Mouse (Mus musculus): ENCODE measurements at regions not wholly inside any gene's neighbourhood (a gene's known extent, or its start where the extent isn't known, plus 50 kb on each side); places are given as distances from the start of the nearest gene placed in this dataset.
A peak's percentile ranks its signal among the peaks of the same experiment; 100 is the strongest.

DNA sequence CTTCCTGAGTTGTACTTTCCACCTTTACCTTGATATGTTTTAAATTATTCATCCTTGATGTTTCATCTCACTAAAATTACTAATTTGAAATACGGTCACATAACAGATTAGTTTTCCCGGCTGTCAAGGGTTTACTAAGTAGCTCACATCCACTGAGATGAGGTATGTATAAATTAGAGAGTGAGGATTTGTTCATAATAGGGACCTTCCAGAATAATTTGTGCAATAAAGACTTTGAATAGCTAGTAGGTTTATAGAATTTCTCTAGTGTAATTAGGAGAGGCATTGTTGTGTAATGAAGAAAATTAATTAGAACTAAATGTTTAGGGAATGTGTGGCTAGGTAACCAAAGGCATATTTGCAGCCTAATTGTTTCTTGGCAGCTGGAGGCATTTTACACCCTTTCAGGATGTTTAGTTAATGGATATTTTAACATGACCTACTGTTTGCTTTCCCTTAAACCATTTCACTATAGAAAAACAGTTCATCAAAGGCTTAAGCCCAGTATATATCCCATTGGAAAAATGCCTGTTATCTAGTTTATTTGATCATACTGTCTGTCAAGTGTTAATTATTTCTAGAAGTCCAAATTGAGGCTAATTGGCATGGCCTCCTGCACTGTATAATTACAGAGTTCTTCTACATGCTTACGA is 70.8 kb downstream of the Mat2b start:
- no peak for DNase-seq (ENCODE audit: low read depth, low spot score)

DNA sequence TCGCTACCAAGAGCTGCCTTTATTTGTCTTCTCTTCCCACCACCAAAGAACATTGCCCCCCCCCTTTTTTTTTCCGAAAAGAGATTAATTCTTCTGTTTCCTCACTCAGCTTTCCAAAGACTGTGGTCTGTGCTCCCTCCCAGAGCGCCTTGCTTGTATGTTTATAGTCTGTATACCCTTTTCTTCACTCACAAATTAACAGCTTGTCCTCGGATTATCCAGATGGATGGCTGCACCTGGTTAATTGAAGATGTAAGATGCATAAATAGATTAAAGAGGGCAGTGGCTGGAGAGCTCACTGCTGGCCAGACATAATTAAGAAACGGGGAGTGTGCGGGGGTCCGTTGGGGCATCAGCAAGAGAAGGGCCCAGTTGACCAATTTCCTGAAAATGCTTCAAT is 75.0 kb downstream of the Mat2b start:
- no peak for DNase-seq (ENCODE audit: low read depth, low spot score)

DNA sequence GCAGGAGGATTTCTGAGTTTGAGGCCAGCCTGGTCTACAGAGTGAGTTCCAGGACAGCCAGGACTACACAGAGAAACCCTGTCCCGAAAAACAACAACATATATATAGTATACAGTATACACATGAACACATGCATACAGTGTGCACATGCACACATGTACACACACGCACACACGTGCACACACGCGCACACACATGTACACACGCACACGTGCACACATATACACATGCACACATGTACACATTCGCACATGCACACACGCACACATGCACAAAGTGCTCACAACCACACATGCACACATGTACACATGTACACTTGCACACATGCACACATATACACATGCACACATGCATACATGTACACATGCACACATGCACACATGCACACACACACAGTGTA is 92.0 kb downstream of the Mat2b start:
- no peak for DNase-seq (ENCODE audit: low read depth, low spot score)

DNA sequence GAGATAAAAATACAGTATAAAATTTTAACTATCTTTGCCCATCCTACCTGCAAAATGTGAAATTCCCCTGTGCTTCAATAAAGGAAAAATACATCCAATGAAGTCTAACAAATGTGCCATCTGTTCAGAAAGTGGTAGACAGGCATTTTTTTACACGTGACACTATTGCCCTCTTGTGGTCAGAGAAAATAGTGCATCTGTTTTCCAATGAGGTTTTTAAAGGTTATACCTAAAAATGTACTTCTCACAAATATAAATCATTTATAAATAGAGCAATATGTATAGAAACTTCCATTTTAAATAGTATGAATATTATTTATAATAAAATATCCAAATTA is 93.5 kb downstream of the Mat2b start:
- DNase-seq (ENCODE audit: low read depth, low spot score), result peak; percentile 26

- DNase-seq (ENCODE audit: low read depth, low spot score), result no peak
These were observed 94.0 kb downstream of the Mat2b start for GRCm38 (mm10) chr11:40600773-40601571.

GRCm38 (mm10) chr11:40599956-40600772 is 94.8 kb downstream of the Mat2b start:
- DNase-seq (ENCODE audit: low read depth, low spot score), result no peak

DNA sequence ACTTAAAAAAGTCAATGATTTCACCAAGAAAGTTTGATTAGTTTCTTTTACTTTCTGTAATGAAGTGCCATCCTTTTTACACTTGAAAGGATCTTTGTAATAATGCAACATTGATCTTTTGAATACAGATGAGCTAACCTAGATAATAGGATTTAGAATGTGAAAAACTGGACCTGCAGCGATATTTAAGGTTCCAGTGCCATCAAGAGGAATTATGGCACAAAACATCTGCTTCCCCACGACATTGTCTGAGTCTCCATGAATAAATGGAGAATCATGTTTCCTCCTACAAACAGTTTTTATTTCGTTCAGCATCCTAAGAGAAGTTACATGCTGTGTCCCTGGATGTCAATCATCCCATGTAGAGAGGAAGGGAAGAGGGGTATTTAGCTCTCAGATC is 98.7 kb downstream of the Mat2b start:
- DNase-seq (ENCODE audit: low read depth, low spot score), result no peak

DNA sequence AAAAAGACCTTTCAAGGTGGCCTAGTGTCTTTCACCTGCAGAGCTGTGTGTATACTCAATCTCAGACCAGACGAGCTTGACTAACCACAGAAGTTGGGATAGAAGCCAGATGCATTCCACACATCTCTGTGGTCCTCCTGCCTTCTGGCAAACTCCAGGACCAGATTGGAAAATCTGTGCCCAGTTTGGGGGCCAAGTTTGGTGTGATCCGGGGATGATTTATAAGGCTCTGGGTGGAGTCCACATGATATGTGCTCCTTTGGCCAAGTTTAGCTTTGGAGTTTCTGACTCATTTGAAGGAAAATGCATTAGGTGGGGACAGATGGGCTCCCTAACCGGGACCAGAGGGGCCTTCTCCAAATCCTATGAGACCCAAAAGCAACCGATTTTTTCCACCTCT is 102.9 kb downstream of the Mat2b start:
- DNase-seq (ENCODE audit: low read depth, low spot score), result no peak

- DNase-seq (ENCODE audit: low read depth, low spot score), result no peak
These were observed 121.3 kb downstream of the Mat2b start for GRCm38 (mm10) chr11:40573758-40574139.

DNA sequence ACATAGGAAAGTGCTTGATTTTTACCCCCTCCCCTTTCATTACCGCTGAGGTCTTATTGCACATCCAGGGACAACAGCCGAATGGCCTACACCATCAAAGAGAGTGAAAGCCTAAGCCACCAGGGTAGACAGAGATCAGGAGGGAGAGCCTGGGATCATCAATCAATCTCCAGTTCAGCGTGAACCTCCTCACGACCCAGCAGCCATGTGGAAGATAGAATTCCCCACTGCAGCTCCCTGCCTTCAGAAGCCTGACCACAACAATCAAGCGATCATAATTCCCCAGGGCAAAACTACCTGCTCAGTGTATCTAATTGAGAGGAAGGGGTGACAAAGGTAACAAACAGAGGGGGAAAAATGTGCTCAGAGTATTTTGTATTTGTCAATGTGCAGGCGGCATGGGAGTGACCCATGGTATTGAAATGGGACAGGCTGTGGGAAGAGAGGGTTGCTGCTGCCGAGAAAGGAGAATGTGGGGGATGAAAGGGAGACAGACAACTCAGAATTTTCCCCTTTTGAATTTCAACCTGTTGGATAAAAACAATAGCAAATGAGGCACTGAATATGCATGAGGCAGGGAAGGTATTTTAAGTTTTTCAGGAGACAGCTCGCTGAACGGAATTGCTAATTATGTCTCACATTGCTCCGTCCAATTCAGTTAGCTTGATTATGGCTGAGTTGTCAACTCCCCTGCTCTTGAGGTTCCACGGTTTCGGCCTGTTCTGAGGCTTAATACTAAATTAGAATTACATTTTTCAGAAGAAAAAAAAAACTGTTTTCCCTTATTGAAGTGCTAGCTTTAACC is 121.8 kb downstream of the Mat2b start:
- DNase-seq (ENCODE audit: low read depth, low spot score), result no peak

GRCm38 (mm10) chr11:40562866-40563265 is 132.1 kb downstream of the Mat2b start:
- no peak for DNase-seq (ENCODE audit: low read depth, low spot score)

- no peak for DNase-seq (ENCODE audit: low read depth, low spot score)
These were observed 133.0 kb downstream of the Mat2b start for GRCm38 (mm10) chr11:40561983-40562382.

DNA sequence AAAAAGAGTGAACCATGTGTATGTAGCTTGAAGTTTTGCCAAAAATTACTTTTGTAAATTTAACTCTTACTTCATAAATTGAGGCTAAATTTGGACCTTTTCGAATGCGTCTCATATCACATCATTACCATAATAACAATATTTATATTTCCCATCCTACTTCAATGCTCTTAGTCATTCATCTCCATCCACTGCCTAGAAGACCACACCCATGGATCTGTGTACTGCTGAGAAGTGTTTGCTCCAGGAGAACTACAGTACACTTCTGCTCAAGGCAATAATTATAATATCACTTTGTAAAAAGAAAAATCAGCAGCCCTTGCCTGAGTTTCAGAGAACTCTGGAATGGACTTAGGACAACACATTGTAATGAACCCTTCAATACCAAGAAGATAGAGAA is 133.6 kb downstream of the Mat2b start:
- DNase-seq (ENCODE audit: low read depth, low spot score), result no peak

DNA sequence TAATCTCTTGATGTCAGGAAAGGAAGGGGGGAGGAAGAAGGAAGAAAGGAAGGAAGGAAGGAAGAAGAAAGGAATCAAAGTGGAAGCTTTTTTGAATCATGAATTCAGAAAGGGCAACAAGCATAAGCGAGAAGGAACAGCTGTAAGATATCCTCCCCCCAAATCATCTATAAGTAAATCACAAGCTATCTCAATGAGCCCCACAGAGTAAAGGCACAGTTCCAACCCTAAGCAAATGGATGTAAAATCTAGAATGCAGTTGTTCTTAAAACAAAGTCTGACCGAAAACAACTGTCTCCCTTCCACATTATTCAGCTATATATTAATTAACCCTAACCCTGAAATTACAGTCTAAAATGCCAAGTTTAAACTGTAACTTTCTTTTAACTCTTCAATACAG is 136.5 kb downstream of the Mat2b start:
- no peak for DNase-seq (ENCODE audit: low read depth, low spot score)

DNA sequence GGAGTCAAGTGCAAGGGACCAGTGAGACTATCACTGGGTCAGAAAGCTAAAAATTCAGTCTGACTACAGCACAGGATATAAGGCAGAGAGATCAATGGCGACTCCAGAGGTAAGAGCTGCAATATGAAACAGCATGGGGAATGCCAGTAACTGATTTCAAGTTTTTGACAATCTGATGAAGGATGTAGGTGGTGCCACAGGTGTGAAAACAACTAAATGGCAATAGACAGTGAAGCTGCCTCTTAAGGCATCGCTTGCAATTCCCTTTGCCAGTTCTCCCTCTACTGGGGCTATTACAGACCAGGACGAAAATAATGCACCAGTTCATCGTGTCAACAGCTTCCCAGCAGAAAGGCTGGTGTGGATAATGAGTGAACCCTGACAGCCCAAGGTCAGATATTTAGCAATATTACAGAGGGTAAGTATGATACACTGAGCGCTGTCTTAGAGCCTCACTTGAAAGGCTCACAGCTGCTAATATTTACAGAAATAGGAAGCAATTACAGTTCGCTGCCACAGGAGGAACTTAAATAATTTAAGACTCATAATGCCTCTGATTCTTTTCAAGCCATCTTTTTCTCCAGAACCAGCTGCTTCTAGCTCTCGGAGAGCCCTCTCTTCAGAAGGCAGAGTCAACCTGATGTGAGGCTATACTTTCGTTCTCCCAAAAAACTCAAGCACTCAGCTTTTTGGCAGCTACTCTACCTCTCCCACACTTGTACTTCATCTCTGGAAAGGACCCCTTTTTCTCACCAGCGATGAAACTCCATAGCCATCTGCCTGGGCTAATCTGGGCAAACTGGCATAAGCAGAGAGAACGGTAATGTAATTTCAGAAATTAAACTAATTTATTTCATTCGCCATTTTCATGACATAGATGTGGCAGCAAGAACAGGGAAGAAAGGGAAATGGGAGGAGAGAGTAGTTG is 139.9 kb downstream of the Mat2b start:
- no peak for DNase-seq (ENCODE audit: low read depth, low spot score)

GRCm38 (mm10) chr11:40552054-40552453 is 142.9 kb downstream of the Mat2b start:
- DNase-seq (ENCODE audit: low read depth, low spot score), result no peak

DNA sequence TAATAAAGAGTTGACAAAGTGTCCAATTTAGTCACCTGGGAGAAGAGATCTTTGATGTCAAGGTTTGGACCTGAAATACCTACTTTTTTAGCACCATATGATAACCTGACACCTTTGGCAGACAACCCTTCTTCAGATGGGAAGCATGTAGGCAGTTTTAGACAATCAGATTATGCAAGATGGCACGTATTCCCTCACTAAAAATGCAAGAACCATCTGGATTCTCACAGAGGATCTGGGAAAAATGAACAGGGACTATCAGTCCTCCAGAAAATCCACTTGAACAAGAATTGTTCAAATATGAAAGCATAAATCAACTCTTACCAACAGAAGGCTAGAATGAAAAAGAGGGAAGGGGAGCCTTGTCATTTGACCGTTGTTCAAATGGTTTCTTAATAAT is 148.4 kb downstream of the Mat2b start:
- DNase-seq (ENCODE audit: low read depth, low spot score), result no peak

- no peak for DNase-seq (ENCODE audit: low read depth, low spot score)
These were observed 149.5 kb downstream of the Mat2b start for GRCm38 (mm10) chr11:40545537-40545936.

GRCm38 (mm10) chr11:40540229-40540628 is 154.8 kb downstream of the Mat2b start:
- DNase-seq (ENCODE audit: low read depth, low spot score), result no peak

GRCm38 (mm10) chr11:40539776-40540175 is 155.2 kb downstream of the Mat2b start:
- no peak for DNase-seq (ENCODE audit: low read depth, low spot score)
